Mouse (Mus musculus): Measurements from ENCODE around the gene Bcam. TPM values are rescaled to one million over a fixed set of nuclear protein-coding genes. Genes with fewer than 3 reads are reported as not detected.
A peak's percentile ranks its signal among the peaks of the same experiment; 100 is the strongest.

Bcam gene
- polyA plus RNA-seq, 1 experiment from 2014 or later, result 345 TPM

DNA sequence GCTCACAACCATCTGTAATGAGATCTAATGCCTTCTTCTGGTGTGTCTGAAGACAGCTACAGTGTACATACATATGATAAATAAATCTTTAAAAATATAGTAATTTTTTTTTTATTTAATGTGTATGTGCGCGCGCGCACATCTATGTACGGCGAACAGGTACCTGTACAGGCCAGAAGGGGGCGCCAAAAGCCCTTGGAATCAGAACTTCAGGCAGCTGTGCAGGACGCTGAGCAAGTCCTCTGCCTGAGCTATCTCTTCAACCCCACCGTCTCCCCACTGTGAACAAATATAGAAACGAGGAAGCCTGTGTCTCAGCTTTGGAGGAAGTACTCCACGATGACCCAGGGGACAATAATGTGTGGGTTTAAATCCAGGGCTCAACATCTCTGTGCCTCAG is 30.5 kb downstream of the Bcam start:
- no peak for ATAC-seq (ENCODE audit: borderline replicate concordance, extremely low read depth, low FRiP score, low TSS enrichment)
- H3K4me2 ChIP-seq, result no peak overlapping the region
- no peaks in the 10 kb centered on the region for H3K27me3 ChIP-seq
- no peak overlapping the region for H3K9ac ChIP-seq
- no peak overlapping the region for H3K4me3 ChIP-seq
- no peaks in the 10 kb centered on the region for H3K9me3 ChIP-seq
- 84% methylated on average over 11 of the region's 11 CpGs for WGBS
- H3K4me1 ChIP-seq, result peaks cover 36% of the 10 kb centered on the region
- H3K27ac ChIP-seq, result no peak overlapping the region
- H3K36me3 ChIP-seq, result peaks cover 55% of the 10 kb centered on the region

DNA sequence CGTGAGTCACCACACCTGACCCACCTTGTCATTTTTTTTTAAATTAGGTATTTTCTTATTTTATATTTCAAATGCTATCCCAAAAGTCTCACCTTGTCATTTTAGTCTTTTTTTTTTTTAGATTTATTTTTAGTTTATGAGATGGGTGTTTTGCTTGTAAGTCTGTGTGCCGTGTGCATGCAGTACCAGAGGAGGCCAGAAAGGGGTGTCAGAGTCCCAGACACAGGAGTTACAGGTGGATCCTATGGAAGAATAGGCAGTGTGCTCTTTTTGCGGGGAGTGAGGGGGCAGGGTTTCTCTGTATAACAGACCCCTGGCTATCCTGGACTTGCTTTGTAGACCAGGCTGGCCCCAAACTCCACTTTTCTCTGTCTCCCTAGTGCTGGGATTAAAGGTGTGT is 32.0 kb downstream of the Bcam start:
- Histone ChIP-seq H3K4me1 (peaks cover 23% of the 10 kb centered on the region), H3K4me2 (no peak overlapping the region), H3K9ac (no peak overlapping the region), H3K36me3 (peaks cover 62% of the 10 kb centered on the region), H3K4me3 (no peak overlapping the region), H3K27ac (no peak overlapping the region), H3K27me3 (no peaks in the 10 kb centered on the region), H3K9me3 (no peaks in the 10 kb centered on the region)
- WGBS, result 83% methylated on average over 3 of the region's 3 CpGs
- ATAC-seq (ENCODE audit: borderline replicate concordance, extremely low read depth, low FRiP score, low TSS enrichment), result no peak

DNA sequence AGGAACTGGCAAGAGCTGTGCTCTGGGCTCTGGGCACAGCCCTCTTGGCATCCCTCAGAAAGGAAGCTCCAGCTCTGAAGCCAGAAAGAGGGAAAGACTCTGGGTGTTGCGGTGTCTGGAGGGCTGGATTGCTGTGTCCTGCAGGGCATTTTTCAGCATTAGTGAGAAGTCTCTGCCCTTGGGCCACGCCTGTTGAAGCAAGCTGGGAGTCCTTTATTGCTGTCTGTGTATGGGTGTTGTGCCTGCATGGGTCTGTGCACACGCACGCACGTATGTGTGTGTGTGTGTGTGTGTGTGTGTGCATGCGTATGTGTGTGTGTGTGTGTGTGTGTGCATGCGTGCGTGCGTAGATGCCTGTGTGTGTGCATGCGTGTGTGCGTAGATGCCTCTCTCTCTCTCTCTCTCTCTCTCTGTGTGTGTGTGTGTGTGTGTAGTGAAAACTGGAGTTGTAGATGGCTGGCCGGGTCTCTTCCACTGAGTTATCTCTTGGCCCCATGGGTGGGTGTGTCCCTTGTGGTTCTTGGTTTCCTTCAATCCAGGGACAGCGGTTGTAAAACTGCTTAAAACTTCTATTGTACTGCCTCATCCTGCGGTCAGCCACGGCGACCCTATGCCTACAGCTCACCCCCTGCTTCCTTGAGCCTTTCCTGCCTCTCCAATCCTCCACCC is 34.3 kb downstream of the Bcam start:
- Histone ChIP-seq H3K27me3 (no peaks in the 10 kb centered on the region), H3K4me2 (no peak overlapping the region), H3K9ac (no peak overlapping the region), H3K27ac (no peak overlapping the region), H3K4me1 (peaks cover 12% of the 10 kb centered on the region), H3K36me3 (peaks cover 69% of the 10 kb centered on the region), H3K9me3 (no peaks in the 10 kb centered on the region), H3K4me3 (no peak overlapping the region)
- no peak for ATAC-seq (ENCODE audit: borderline replicate concordance, extremely low read depth, low FRiP score, low TSS enrichment)
- WGBS, result 87% methylated on average over 16 of the region's 16 CpGs

GRCm38 (mm10) chr7:19734178-19734666 is 36.6 kb downstream of the Bcam start:
- H3K36me3 ChIP-seq, result peaks cover 83% of the 10 kb centered on the region
- H3K27ac ChIP-seq, result no peak overlapping the region
- H3K9me3 ChIP-seq, result no peaks in the 10 kb centered on the region
- ATAC-seq (ENCODE audit: borderline replicate concordance, extremely low read depth, low FRiP score, low TSS enrichment), result no peak
- H3K9ac ChIP-seq, result no peak overlapping the region
- no peak overlapping the region for H3K4me2 ChIP-seq
- no peak overlapping the region for H3K4me3 ChIP-seq
- H3K27me3 ChIP-seq, result no peaks in the 10 kb centered on the region
- 87% methylated on average over 10 of the region's 10 CpGs for WGBS
- H3K4me1 ChIP-seq, result no peaks in the 10 kb centered on the region

GRCm38 (mm10) chr7:19726541-19726940 is 44.3 kb downstream of the Bcam start:
- Histone ChIP-seq H3K9me3 (no peaks in the 10 kb centered on the region), H3K27ac (no peak overlapping the region), H3K9ac (no peak overlapping the region), H3K27me3 (no peaks in the 10 kb centered on the region), H3K4me1 (no peaks in the 10 kb centered on the region), H3K4me2 (no peak overlapping the region), H3K36me3 (peaks cover 94% of the 10 kb centered on the region), H3K4me3 (no peak overlapping the region)
- no peak for ATAC-seq (ENCODE audit: borderline replicate concordance, extremely low read depth, low FRiP score, low TSS enrichment)
- 91% methylated on average over 4 of the region's 4 CpGs for WGBS

DNA sequence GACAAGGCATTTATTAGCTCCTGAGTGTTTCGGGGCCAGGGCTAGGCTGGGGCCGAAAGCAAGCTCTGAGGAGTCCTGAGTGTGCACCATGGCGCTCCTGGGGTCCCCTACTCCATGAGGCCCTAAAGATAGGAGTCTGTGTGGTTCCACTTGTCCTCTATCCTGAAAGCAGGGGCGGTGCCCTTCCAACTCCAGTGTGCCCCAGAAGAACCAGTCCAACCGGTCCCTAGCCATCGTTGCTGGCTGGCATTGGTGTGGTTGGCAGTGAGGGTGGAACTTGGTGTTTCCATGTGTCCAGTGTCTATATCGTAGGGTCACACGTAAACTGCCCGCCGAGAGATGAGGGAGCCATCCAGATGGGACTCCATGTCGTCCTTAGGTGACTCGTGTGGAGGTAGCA is 46.6 kb downstream of the Bcam start:
- H3K4me3 ChIP-seq, result no peak overlapping the region
- peaks cover 9% of the 10 kb centered on the region; the same call in 1 of the 2 replicates for H3K9me3 ChIP-seq
- H3K27ac ChIP-seq, result no peak overlapping the region
- no peaks in the 10 kb centered on the region for H3K4me1 ChIP-seq
- no peak overlapping the region for H3K9ac ChIP-seq
- H3K36me3 ChIP-seq, result peaks cover 93% of the 10 kb centered on the region
- H3K27me3 ChIP-seq, result no peaks in the 10 kb centered on the region
- ATAC-seq (ENCODE audit: borderline replicate concordance, extremely low read depth, low FRiP score, low TSS enrichment), result no peak
- H3K4me2 ChIP-seq, result no peak overlapping the region
- 84% methylated on average over 12 of the region's 12 CpGs for WGBS

DNA sequence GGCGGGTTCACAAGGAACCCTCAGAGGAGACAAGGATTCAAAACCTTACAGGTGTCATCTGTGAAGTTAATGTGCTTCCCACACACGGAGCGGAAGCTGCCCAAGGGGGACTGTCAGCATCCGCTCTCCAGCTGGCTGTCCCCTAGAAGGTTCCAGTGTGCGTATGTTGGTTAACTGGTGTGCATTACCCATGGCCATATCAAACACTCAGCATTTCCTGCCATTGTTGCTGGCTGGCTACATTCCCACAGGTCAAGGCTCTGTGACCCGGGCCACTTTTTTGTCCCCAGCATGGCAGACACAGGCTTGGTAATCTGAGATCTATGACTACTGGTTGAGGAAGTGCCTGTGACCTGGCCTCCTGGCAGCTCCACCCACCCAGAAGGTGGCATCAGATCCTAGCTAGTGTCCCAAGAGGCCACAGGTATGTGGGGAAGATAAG is 48.0 kb downstream of the Bcam start:
- Histone ChIP-seq H3K36me3 (peaks cover 88% of the 10 kb centered on the region), H3K9ac (no peak overlapping the region), H3K9me3 (peaks cover 9% of the 10 kb centered on the region; the same call in 1 of the 2 replicates), H3K4me2 (no peak overlapping the region), H3K4me3 (no peak overlapping the region), H3K27ac (peak overlapping the region; percentile 71), H3K4me1 (no peaks in the 10 kb centered on the region), H3K27me3 (no peaks in the 10 kb centered on the region)
- 76% methylated on average over 6 of the region's 6 CpGs for WGBS
- no peak for ATAC-seq (ENCODE audit: borderline replicate concordance, extremely low read depth, low FRiP score, low TSS enrichment)

DNA sequence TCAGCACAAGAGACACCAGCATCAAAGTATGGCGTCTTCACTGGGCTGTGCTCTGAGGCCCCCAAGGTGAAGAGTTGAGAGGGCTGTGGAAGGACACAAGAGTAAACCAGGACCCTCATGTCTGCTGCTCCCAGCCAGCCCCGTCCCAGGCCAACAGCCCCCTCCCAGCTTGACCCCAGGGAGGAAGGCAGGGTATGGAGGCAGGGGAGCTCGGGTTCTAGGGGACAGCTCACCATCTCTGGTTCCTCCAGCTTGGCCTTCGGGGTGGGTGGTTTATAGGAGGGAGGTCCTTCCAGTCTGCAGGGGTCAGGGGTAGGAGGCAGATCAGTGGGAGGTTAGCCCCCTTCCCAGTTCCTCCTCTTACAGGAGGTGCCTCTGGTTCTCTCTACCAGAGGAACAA is 51.6 kb downstream of the Bcam start:
- Histone ChIP-seq H3K36me3 (peaks cover 63% of the 10 kb centered on the region), H3K4me1 (peaks cover 15% of the 10 kb centered on the region), H3K4me3 (no peak overlapping the region), H3K9ac (no peak overlapping the region), H3K4me2 (no peak overlapping the region), H3K9me3 (peaks cover 9% of the 10 kb centered on the region; the same call in 1 of the 2 replicates), H3K27ac (no peak overlapping the region), H3K27me3 (no peaks in the 10 kb centered on the region)
- WGBS, result 93% methylated on average over 4 of the region's 4 CpGs
- ATAC-seq (ENCODE audit: borderline replicate concordance, extremely low read depth, low FRiP score, low TSS enrichment), result no peak

DNA sequence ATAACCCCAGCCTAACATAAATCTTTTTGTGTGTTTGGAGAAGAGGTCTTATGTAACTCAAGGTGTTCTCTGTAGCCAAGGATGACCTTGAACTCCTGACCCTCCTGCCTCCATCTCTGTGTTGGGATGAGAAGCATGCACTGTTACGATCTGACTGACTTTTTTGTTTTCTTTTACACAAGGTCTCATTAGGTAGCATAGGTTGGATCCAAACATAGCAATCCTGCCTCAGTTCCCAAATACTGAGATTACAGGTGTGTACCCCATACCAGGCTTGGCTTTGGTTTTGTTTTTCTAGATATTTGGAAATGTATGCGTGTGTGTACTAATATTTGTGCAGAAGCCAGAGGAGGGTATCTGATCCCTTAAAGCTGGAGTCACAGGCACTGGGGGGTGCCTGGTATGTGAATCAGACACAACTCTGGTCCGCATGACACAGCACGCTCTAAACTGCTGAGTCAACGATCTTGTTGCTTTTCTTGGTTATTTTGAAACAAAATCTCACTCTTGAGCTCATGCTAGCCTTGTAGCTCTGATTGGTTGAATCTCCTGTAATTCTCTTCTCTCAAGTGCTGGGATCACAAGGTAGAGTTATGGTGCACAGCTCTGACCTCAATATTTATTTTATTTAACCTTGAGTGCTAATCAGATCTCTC is 52.4 kb downstream of the Bcam start:
- 91% methylated on average over 5 of the region's 5 CpGs for WGBS

GRCm38 (mm10) chr7:19717346-19717745 is 53.5 kb downstream of the Bcam start:
- H3K4me3 ChIP-seq, result no peak overlapping the region
- WGBS, result 73% methylated on average over 4 of the region's 4 CpGs
- H3K36me3 ChIP-seq, result peaks cover 60% of the 10 kb centered on the region
- H3K9ac ChIP-seq, result no peak overlapping the region
- H3K9me3 ChIP-seq, result peaks cover 9% of the 10 kb centered on the region; the same call in 1 of the 2 replicates
- H3K4me1 ChIP-seq, result peaks cover 24% of the 10 kb centered on the region
- no peak overlapping the region for H3K27ac ChIP-seq
- H3K4me2 ChIP-seq, result no peak overlapping the region
- ATAC-seq (ENCODE audit: borderline replicate concordance, extremely low read depth, low FRiP score, low TSS enrichment), result no peak
- H3K27me3 ChIP-seq, result no peaks in the 10 kb centered on the region

More for the DNA sequence above, 52.4 kb downstream of the Bcam start:
- Histone ChIP-seq H3K9me3 (peaks cover 9% of the 10 kb centered on the region; the same call in 1 of the 2 replicates), H3K27ac (no peak overlapping the region), H3K9ac (no peak overlapping the region), H3K4me2 (no peak overlapping the region), H3K27me3 (no peaks in the 10 kb centered on the region), H3K36me3 (peaks cover 60% of the 10 kb centered on the region), H3K4me3 (no peak overlapping the region), H3K4me1 (peaks cover 23% of the 10 kb centered on the region)
- ATAC-seq (ENCODE audit: borderline replicate concordance, extremely low read depth, low FRiP score, low TSS enrichment), result no peak

DNA sequence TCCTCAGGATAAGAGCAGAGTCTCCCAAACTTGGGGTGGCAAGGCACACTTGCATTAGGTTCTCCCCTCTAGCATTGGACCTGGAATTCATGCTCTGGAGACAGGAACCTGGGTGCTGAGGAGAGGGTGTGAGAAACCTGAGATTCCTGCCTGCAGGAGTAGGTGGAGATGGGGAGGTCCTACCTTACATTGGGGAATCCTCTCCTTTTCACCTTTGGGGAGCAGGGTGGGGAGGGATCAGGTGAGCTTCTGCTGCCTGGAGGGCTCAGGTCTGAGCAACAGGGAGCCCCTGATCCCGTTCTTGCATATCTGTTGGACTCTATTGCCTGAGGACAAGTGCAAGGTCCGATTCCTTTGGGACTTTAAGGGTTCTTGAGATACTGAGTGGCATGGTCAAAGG is 54.0 kb downstream of the Bcam start:
- Histone ChIP-seq H3K9me3 (peaks cover 9% of the 10 kb centered on the region; the same call in 1 of the 2 replicates), H3K4me3 (peak overlapping the region; percentile 39; the same call in 1 of the 2 replicates), H3K27ac (peak overlapping the region; percentile 83), H3K4me1 (peaks cover 24% of the 10 kb centered on the region), H3K27me3 (no peaks in the 10 kb centered on the region), H3K9ac (no peak overlapping the region; the same call in 1 of the 2 replicates), H3K36me3 (peaks cover 62% of the 10 kb centered on the region), H3K4me2 (peak overlapping the region; percentile 56)
- ATAC-seq (ENCODE audit: borderline replicate concordance, extremely low read depth, low FRiP score, low TSS enrichment), result no peak
- 84% methylated on average over 2 of the region's 2 CpGs for WGBS

DNA sequence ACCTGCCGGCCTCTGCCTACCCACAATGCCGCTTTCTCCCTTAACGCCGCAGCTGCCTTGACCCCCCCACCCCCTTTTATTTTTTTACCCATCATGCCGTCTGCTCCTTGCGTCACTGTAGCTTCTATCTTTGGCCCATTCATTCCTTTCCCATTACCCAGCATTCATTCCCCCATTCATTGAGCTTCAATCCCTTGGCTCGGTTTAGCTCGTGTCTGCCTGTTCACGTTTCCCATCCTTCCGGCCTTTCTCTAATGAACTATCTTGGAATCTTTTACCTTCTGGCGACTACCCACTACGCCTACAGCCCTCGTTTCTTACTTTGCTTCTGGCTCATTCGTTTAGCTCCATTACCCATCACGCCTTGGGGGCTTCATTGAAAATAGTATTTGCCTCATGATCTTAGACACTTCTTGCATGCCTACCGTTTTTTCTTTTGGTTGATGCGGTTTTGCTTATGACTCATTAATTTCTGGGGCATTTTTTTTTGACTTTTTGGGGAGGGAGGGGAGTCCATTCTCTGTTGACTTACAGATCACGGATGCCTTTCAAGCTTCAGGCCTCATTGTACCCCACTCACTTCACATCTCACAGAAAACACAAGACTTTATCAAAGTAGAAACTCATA is 54.6 kb downstream of the Bcam start:
- H3K4me2 ChIP-seq, result peak overlapping the region; percentile 56
- H3K9me3 ChIP-seq, result peaks cover 5% of the 10 kb centered on the region; the same call in 1 of the 2 replicates
- peak overlapping the region; percentile 83 for H3K27ac ChIP-seq
- peaks cover 62% of the 10 kb centered on the region for H3K36me3 ChIP-seq
- ATAC-seq (ENCODE audit: borderline replicate concordance, extremely low read depth, low FRiP score, low TSS enrichment), result no peak
- H3K9ac ChIP-seq, result peak overlapping the region; percentile 29; the same call in 1 of the 2 replicates
- whole genome bisulfite sequencing, result 6% methylated on average over 17 of the region's 18 CpGs
- H3K4me1 ChIP-seq, result peaks cover 24% of the 10 kb centered on the region
- H3K27me3 ChIP-seq, result no peaks in the 10 kb centered on the region
- H3K4me3 ChIP-seq, result peak overlapping the region; percentile 39
